9 mouse cellular contexts compared by ENCODE assay signal in genomic region chr16:11035790-11036431, GRCm38 (mm10). TPM values are rescaled to one million over a fixed set of nuclear protein-coding genes. Genes with fewer than 3 reads are reported as not detected.
DNase-seq lines count a peak whose midpoint lies in the region; TF ChIP-seq lines count a peak whose summit lies in the region.
"Had no signal": no experiment of that assay in that cellular context is flagged by ENCODE, and none has a peak within 500 bp of the region (broad histone marks: within the 10 kb centered on the region; RNA-seq: fewer than 3 reads in every experiment).

No protein-coding gene starts in this region.

- TF ChIP-seq CTCF in kidney, adult 2 months (conservative IDR thresholded peaks at IDR 0.05; ENCODE audit: insufficient read depth, insufficient read length, low read depth, low read length) = peak; percentile 87

- peaks cover 7% of the 10 kb centered on the region for H3K4me1 ChIP-seq in embryonic facial prominence, embryonic 10.5 days
- no peaks in the 10 kb centered on the region for H3K4me1 ChIP-seq in kidney, adult 2 months (ENCODE audit: control insufficient read depth, insufficient read depth, low read length)
- H3K4me1 ChIP-seq: embryonic facial prominence, embryonic 12.5 days had no signal

- H3K36me3 ChIP-seq in embryonic facial prominence, embryonic 10.5 days (replicated peaks) = no peaks in the 10 kb centered on the region
- no peaks in the 10 kb centered on the region for H3K36me3 ChIP-seq in kidney, adult 2 months (ENCODE audit: control insufficient read depth, insufficient read depth, low read length)
- H3K36me3 ChIP-seq: embryonic facial prominence, embryonic 12.5 days had no signal

- no peak overlapping the region for H3K27ac ChIP-seq in embryonic facial prominence, embryonic 10.5 days (replicated peaks)
- no peak overlapping the region for H3K27ac ChIP-seq in kidney, adult 2 months (ENCODE audit: insufficient read depth, low read depth, low read length)
- H3K27ac ChIP-seq: embryonic facial prominence, embryonic 12.5 days had no signal

- TF ChIP-seq POLR2A in kidney, adult 2 months (IDR thresholded peaks at IDR 0.05; ENCODE audit: low read depth, low read length) = no peak

- peak; percentile 78 for DNase-seq in B cell, adult 2 months
- DNase-seq in adrenal gland, postnatal 10 days = peak; percentile 82
- DNase-seq in embryonic facial prominence, embryonic 10.5 days (ENCODE audit: low spot score) = peak; percentile 85
- peak; percentile 50 to 64 for DNase-seq in heart, adult 9 months (ENCODE audit: low spot score in 2 of 2)
- DNase-seq in kidney, adult 2 months = peak; percentile 71
- peak; percentile 75 for DNase-seq in liver
- peak; percentile 32 to 64 for DNase-seq in natural killer cell, adult 2 months (ENCODE audit: low spot score in 2 of 2)
- DNase-seq in spleen, postnatal 4 days (ENCODE audit: low spot score in 2 of 2) = peak; percentile 53 to 84

- 27% methylated on average over 15 of the region's 15 CpGs for WGBS in embryonic facial prominence, embryonic 10.5 days
- WGBS in kidney, adult 2 months = 30% methylated on average over 15 of the region's 15 CpGs

- no peak overlapping the region for H3K4me3 ChIP-seq in embryonic facial prominence, embryonic 10.5 days
- no peak overlapping the region for H3K4me3 ChIP-seq in kidney, adult 2 months (ENCODE audit: insufficient read depth, low read depth, low read length)
- H3K4me3 ChIP-seq: embryonic facial prominence, embryonic 12.5 days had no signal

- peaks cover 10% of the 10 kb centered on the region for H3K27me3 ChIP-seq in embryonic facial prominence, embryonic 10.5 days (replicated peaks; ENCODE audit: low read depth, poor library complexity, severe bottlenecking)
- H3K27me3 ChIP-seq in kidney, adult 2 months (replicated peaks; ENCODE audit: control insufficient read depth, insufficient read depth, low read length) = no peaks in the 10 kb centered on the region
- H3K27me3 ChIP-seq: embryonic facial prominence, embryonic 12.5 days had no signal

- H3K9me3 ChIP-seq in embryonic facial prominence, embryonic 10.5 days = no peaks in the 10 kb centered on the region
- H3K9me3 ChIP-seq: embryonic facial prominence, embryonic 12.5 days had no signal

RNA-seq across cellular contexts. Expression of gene Snn, which starts 24.8 kb away (rescaled TPM):
- 10 to 100 TPM; 23.2 to 27.3 TPM for total RNA-seq in adrenal gland, postnatal 10 days (2021)
- polyA plus RNA-seq in embryonic facial prominence, embryonic 10.5 days (2016; fragmentation: Nextera tagmentation; extraction: Ambion mirVana) = 56.5 and 59.5 TPM in 2 replicates
- 67.2 and 71.2 TPM in 2 replicates for polyA plus RNA-seq in kidney, adult 2 months (2012; rRNA removed)

RNA-seq across cellular contexts. Expression of gene Litaf, which starts 30.0 kb away (rescaled TPM):
- total RNA-seq in adrenal gland, postnatal 10 days (2021) = 10 to 100 TPM; 47.5 to 51.3 TPM
- polyA plus RNA-seq in embryonic facial prominence, embryonic 10.5 days (2016; fragmentation: Nextera tagmentation; extraction: Ambion mirVana) = 97.3 and 115 TPM in 2 replicates
- 125 and 145 TPM in 2 replicates for polyA plus RNA-seq in kidney, adult 2 months (2012; rRNA removed)
